Mouse (Mus musculus) MEL (cell line): ENCODE measurements at regions not wholly inside any gene's neighbourhood (a gene's known extent, or its start where the extent isn't known, plus 50 kb on each side); places are given as distances from the start of the nearest gene placed in this dataset.

Experiments
- CTCF ChIP-seq, 3 experiments: IDR thresholded peaks in 2 of 3; conservative IDR thresholded peaks in 1 of 3; 2 replicates each; pipeline ENCODE4 v1.5.1; 2011 to 2012; ENCODE audit warnings: low read length in 3 of 3, low read depth in 2 of 3, mild to moderate bottlenecking in 2 of 3, improper control_type of control experiment in 1 of 3, inconsistent platforms in 1 of 3, mixed read lengths in 1 of 3, moderate library complexity in 1 of 3; ENCODE audit not compliant: control insufficient read depth in 1 of 3, insufficient read depth in 1 of 3, poor library complexity in 1 of 3, severe bottlenecking in 1 of 3
- E2F4 ChIP-seq: IDR thresholded peaks from 2 replicates; pipeline ENCODE4 v1.6.1; 2011; ENCODE audit warnings: low read depth, low read length, improper control_type of control experiment, borderline replicate concordance
- GATA1 ChIP-seq: IDR thresholded peaks from 2 replicates; pipeline ENCODE4 v1.6.1; 2011; ENCODE audit warnings: low read depth, low read length, improper control_type of control experiment
- MAX ChIP-seq: IDR thresholded peaks from 2 replicates; pipeline ENCODE4 v1.6.1; 2011; ENCODE audit warnings: low read length, improper control_type of control experiment
- MEF2A ChIP-seq: IDR thresholded peaks from 2 replicates; pipeline ENCODE4 v1.6.1; 2014; ENCODE audit warnings: low read depth, mild to moderate bottlenecking, inconsistent platforms, low read length, improper control_type of control experiment; ENCODE audit not compliant: poor library complexity, insufficient replicate concordance, severe bottlenecking; ENCODE audit errors: extremely low read depth
- NRF1 ChIP-seq: IDR thresholded peaks from 2 replicates; pipeline ENCODE4 v1.6.1; 2014; ENCODE audit warnings: low read depth, mild to moderate bottlenecking, inconsistent platforms, low read length, improper control_type of control experiment, moderate library complexity; ENCODE audit not compliant: poor library complexity, insufficient read depth, severe bottlenecking
- TBP ChIP-seq: IDR thresholded peaks from 2 replicates; pipeline ENCODE4 v1.8.0; 2011; ENCODE audit warnings: low read depth, low read length, improper control_type of control experiment

GRCm38 (mm10) chr14:48585820-48586219, 87.8 kb downstream of the Otx2 start:
- TF ChIP-seq E2F4 (no peak), GATA1 (no peak), TBP (no peak), NRF1 (no peak), MAX (no peak), CTCF (IDR thresholded peaks at IDR 0.05 in 2 of 3, conservative IDR thresholded peaks at IDR 0.05 in 1 of 3; ENCODE audit: control insufficient read depth in 1 of 3, insufficient read depth in 1 of 3, low read depth in 2 of 3, low read length in 3 of 3, poor library complexity in 1 of 3, severe bottlenecking in 1 of 3) (no peak), MEF2A (no peak)
